Mouse (Mus musculus) layer of hippocampus, adult 18-20 months (tissue): Measurements from ENCODE around the gene Eif4e1b. TPM values are rescaled to one million over a fixed set of nuclear protein-coding genes. Genes with fewer than 3 reads are reported as not detected.

Source experiments
- total RNA-seq, 2 experiments: library from RNA; stranded (reverse); gene quantifications; 2 replicates each; pipeline ENCODE4 v1.2.3; 2021

Gene Eif4e1b
- total RNA-seq, 2 experiments from 2014 or later, result not detected

Other genes with a start within 250 kb of the Eif4e1b start
- gene 4833439L19Rik, start 218.6 kb upstream of the Eif4e1b start, total RNA-seq, result 100 to 1,000 TPM; 145 to 151 TPM
- 10 to 100 TPM; 35.9 to 38.7 TPM for gene Arl10, start 209.0 kb upstream of the Eif4e1b start, total RNA-seq
- 10 to 100 TPM; 25.0 to 26.1 TPM for gene Nop16, start 193.9 kb upstream of the Eif4e1b start, total RNA-seq
- 100 to 1,000 TPM; 170 to 174 TPM for gene Higd2a, start 193.8 kb upstream of the Eif4e1b start, total RNA-seq
- 100 to 1,000 TPM; 263 to 281 TPM for gene Cltb, start 172.7 kb upstream of the Eif4e1b start, total RNA-seq
- 10 to 100 TPM; 52.8 to 56.7 TPM for gene Faf2, start 162.2 kb upstream of the Eif4e1b start, total RNA-seq
- gene Rnf44, start 90.1 kb upstream of the Eif4e1b start, total RNA-seq, result 100 to 1,000 TPM; 164 to 179 TPM
- gene Cdhr2, start 82.5 kb upstream of the Eif4e1b start, total RNA-seq, result under 1 TPM; 0.20 to 0.22 TPM
- gene Gprin1, start 34.1 kb upstream of the Eif4e1b start, total RNA-seq, result 100 to 1,000 TPM; 146 to 150 TPM
- gene Sncb, start 17.4 kb upstream of the Eif4e1b start, total RNA-seq, result 100 to 1,000 TPM; 687 to 705 TPM
- gene Tspan17, start 5.4 kb downstream of the Eif4e1b start, total RNA-seq, result 10 to 100 TPM; 75.8 to 78.0 TPM
- gene Unc5a, start 165.4 kb downstream of the Eif4e1b start, total RNA-seq, result 100 to 1,000 TPM; 160 to 161 TPM
- 1 to 10 TPM in 1 of 2 experiments, under 1 TPM in 1; 0.99 to 1.1 TPM for gene Hk3, start 237.4 kb downstream of the Eif4e1b start, total RNA-seq